Mouse (Mus musculus) cerebellum, adult 9-10 months (tissue): ENCODE data around the gene Galnt7.

Experiments
- DNase-seq: peaks from one replicate; pipeline ENCODE4 v3.0.0; 2022

Gene Galnt7

DNA sequence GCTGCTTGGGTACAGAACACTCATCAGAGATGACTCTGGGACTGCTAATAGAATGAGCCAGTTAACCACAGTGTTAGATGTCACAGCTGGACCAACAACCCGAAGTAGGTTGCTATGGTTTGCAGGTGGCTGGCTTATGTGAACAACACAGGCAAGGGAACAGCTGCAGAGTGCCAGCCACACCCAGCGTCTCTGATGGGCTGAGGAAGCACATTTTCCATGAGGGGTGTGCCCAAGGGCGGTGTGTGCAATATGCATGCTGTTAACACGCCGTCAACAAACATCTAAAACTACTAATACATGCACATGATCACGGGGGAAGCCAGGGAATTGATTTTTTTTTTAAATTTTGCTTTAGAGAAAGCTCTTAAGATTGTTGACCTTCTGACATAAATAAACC lies 73.0 kb downstream of the Galnt7 start:
- no peak for DNase-seq

DNA sequence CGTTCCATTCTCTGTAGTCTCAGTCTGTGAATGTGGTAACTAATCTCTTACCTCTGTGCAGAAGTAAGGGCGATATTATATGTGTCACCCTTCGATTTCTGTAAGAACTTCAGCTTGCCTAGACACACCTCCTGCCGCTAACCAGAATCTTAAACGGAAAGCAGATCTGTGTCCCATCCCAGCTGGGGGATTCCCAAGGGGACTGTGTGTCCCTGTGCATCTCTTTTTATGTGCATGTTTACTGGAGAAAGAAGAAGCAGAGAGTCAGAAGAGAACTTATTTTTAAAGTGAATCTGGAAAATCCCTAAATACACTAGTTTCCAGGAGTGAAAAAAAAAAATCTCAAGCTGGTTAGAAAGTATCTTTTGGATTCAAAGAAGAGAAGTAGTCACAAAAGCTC lies 75.5 kb downstream of the Galnt7 start:
- DNase-seq = no peak

DNA sequence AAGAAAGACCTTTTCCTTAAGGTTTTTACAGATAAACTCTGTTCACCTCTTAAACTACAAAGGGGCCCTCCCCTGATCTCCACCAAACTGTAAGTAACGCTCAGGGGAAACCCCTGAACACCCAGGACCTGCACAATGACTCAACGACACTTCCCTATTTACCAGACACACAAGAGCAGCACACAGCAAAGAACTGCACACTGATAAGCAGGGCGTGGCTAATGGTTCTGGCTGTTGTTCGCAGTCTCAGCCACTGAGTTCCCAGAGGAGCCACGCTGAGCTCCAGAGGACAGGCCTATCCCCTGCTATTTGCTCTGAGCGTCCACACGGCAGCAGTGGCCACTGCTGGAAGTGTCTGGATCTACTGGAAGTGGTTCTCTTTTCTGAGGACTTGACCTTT lies 76.6 kb downstream of the Galnt7 start:
- DNase-seq = no peak

DNA sequence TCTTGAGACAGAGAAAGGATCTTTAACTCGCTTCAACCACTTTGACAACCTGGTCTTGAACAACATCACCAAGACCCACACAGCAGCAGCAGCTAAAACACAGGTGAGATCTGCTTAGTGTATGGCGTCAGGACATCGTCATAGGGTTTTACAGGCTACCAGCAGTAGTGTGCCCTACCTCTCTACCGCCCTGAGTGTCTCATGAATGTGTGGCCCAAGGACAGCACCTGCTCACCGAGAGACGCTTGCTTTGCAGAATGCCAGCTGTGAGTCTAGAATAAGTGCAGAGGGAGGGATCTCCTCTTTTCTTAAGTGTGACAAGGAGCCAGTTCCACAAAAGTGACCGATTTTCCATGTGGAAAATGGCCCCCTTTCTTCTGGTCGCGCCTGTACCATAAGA lies 77.5 kb downstream of the Galnt7 start:
- DNase-seq = no peak

DNA sequence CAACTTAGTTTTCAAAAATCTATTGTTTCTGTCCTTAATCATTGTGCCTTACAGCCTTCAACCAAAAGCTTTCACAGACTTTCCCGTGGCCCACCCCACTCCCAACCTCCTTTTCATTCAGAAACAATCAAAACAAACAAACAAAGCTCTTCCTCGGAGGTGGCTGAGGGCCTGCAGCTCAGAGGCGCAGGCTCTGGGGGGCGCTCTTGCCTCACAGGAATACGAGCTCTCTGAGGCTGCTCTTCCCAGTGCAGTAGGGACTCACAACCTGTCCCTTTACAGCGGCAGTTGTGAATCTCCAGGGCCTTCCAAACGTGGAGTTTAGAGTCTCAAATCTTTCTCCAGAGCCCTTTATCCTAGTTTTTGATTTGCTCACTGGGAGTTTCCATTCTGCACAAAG lies 78.4 kb downstream of the Galnt7 start:
- DNase-seq = peak; percentile 89

DNA sequence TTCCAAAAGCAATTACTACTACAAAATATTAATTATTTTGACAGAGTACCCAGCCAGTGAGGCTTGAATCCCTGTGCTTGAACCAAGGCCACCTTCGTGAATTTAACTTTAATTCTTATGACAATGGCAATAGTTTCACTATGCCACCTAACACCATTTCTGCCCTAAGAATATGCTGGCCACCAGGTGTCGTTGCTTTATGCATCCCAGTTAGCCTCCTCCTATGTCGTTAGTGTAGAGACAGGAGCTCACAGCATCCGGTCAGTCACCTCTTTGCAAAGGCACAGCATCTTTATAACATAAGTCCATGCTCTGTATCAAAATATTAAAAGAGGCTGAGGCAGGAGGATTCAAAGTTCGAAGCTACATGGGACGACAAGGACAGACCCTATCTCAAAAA lies 79.0 kb downstream of the Galnt7 start:
- no peak for DNase-seq

DNA sequence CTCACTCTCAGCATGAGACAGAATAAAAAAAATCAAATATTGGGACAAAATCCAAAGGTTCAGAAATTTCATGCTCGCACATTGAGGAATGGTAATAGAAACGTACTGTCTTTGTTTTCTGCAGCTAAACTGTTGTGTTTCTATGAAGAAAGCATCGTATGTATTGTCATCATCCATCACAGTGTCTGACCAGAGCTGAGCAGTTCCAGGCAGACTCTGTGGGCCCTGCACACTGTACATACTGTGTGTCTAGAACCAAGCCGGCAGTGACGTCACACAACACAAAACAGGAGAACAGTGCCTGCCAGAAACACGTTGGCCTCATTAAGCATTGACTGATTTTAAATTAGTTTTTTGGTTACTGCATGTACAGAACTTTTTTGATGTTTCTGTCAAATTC lies 82.9 kb downstream of the Galnt7 start:
- DNase-seq = no peak

DNA sequence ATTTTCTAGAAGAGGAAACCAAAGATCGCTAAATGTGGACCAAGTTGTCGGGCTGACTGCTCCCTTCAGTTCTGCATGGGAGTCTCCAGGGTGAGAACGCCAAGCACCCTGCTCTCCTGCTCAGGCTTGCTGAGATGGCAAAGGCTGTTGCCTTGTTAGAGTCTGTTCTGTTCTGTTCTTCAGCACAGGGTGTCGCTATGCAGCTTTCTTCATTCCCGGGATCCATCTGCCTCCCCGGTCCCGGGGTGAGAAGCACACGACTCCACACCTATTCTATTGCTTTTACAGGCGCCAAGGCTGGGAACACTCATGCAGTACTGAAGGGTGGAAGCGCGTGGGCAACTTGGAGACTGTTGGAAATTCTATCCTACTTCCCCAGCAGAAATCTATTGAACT lies 83.4 kb downstream of the Galnt7 start:
- peak; percentile 76 for DNase-seq

DNA sequence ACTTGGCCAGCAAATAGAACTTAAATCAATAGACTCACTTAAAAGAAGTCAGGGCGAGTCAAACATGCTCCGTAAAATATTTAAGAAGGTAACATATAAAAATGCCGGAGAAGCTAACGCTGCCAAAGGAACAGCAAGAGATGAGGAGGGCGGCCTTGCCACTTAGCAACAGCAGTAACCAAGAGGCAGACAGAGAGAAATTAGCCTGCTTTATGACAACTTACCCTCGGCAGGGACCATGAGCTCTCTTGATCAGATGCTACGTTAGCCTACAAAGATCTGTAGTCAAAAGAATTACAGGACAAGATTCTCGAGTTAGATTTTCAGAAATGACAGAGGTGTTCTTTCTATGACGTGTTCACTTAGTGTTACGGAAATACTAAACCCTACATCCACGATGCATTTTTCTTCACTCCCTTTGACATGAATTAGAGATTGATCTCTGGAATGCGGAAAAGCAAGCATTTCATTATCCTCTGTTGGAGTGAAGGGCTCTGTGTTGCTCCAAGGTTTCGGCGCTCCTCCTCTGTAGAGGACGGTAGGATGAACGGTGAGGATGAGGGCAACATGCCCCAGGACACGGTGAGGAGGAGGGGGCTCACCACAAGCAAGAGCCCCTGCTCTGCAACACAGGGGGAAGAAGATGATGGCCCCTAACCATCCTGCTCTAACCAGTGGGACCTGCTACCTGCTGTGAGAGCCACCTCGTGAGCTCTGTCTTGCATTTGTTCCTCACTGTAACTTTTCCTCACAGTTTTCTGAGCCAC lies 84.0 kb downstream of the Galnt7 start:
- no peak for DNase-seq

DNA sequence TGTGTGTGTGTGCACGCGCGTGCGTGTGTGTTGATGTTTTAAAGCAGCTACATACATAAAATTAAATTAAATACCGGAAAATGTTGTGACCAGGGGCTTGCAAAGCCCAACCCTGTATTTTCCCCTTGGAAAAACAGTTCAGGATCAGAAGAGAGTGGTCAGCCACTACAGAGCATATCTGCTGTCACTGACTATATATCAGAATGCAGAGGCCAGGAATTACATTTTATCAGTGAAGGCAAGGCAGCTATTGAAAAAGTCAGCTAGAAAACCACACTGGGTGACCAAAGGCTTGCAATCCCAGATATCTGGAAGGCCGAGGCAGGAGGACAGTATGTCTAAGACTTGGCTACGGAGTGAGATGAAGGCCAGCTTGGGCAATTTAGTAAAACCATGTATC lies 84.8 kb downstream of the Galnt7 start:
- DNase-seq = no peak

DNA sequence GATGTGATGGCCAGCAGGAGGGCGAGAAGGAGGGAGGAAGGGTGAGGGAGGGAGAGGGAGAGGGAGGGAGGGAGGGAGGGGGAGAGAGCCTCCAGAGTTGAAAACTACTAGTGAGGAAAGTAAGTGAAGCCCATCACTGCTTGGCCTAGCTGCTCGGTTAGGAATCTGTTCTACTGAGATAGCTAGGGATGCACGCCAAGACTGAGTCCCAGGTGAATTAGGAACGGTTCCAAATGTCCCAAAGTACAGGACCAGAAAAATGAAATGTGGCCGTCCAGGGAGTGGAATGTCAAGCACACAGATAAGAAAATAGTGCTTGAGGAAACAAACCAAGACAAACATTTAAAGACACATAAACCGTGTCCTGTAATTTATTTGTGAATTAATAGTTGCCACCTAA lies 87.8 kb downstream of the Galnt7 start:
- peak; percentile 88 for DNase-seq

DNA sequence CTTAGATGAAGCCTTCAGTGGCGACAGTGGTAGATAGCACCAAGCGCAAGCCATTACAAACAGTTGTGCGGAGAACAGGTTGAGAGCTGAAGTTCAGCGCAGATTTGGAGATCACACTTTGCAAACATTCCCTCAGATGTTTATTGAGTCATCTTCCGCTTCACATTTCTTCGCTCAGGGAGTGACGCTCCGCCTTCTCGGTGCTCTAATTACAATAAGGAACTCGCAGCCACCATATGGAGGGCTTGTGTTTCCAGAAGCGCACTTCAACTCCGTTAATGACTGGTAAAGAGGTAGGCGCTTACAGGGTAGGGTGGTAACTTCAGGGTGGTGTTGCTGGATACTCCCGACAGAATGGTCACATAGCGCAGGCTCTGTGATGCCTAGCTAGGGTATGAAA lies 89.1 kb downstream of the Galnt7 start:
- DNase-seq = no peak

DNA sequence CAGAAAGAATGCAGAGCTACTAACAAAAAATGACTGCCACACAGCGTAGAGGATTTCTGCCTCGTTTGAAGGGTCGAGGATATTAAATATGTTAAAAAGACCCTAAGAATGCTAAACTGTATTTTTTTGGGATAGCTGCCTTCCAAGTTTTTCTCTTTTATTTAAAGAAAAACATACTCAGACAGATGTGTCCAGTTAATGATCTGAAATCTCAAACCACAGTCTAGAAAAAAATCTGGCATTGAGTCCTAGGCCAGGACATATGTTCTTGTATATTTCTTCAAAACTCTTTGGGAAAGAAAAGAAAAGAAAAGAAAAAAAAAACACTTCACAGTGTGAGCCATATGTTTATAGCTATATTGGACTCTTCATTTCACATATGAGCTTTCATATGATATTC lies 90.1 kb downstream of the Galnt7 start:
- no peak for DNase-seq

DNA sequence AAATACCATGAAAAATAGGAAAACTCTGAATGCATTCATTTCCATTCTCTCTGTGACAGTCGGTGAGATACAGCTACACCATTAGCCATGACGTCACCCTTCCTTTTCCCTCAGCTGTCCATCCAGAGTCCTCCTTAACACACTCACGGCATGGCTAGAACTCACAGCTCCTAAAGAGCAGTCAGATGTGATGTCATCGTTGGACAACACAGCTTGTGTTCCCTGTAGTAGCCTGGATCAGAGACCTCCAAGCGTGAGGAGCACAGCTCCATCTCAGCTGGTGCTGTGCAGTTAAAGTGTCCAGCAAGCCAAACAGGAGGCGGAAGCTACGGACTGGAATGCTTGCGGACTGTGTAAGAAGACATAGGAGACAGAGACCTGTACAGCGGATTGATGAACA lies 91.9 kb downstream of the Galnt7 start:
- no peak for DNase-seq

DNA sequence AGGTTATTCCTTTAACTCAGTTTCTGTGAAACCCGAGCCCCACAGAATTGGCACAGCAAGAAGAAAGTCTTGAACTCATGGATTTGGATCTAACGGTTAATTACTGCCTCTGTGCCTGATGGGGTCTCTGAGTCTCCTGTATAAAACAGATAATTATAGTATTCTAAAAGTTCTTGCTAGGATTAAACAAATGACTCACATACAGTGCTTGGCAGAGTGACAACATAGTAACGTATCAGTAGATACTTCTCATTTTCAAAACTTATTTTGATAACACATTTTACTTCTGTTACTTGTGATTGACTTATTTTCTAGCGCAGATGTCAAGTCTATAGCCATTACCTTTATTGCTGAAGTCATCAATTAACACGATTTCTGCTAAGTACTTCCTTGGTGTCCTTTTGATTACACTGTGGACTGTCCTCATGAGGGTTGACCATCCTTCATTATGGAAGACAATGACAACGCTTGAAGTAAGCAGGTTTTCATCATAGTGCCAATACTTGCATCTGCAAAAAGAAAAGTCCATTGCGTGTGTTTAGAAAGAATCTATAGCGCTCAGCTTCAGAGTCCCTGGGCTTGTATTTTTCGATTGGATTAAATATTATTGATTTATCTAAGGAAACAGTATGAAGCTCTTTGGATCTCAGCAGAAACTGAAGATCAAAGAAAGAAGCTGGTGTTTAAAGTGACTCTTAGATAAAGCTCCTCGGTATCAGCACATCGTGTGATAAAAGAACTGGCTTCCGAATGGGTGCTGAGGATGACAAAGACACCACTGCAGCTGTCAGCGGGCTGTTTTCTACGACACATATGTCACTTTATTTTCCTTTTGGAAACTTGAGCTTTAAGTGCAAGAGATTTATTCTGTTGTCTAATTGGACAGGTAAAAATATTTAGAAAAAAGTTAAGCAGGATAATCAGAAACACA lies 100.5 kb downstream of the Galnt7 start:
- DNase-seq = no peak

DNA sequence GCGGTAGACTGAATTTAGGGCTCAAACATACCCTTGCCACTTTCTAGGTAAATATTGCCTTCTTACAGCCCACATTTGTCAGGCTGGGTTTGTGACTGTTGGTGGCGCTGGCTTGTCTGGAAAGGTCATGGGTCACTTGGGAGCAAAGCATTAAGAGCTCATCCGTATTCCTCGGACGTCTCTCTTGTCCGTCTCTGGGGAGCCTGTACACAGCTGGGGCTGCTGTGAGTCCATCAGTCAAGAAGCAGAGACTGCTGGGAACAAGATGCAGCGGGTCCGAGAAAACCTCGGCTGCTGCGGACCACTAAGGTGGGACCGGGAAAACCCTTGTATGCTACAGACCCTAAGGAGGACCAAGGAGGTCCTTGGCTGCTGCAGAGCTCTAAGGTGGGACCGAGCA lies 105.3 kb downstream of the Galnt7 start:
- no peak for DNase-seq

DNA sequence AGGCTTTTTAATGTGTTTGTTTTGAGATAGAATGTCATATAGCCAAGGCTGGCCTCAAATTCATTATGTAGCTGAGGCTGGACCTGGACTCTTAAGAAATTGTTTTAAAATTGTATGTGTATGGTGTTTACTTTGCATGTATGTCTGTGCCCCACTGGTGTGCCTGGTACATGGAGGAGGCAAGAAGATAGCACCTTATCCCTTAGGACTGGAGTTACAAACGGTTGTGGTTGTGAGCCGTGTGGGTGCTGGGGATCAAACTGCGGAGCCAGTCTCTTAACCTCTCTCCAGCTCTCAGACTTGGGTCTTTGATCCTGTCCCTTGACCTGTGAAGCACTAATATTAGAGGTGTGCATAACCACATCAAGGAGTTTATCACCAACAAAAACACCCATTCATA lies 106.0 kb downstream of the Galnt7 start:
- no peak for DNase-seq

DNA sequence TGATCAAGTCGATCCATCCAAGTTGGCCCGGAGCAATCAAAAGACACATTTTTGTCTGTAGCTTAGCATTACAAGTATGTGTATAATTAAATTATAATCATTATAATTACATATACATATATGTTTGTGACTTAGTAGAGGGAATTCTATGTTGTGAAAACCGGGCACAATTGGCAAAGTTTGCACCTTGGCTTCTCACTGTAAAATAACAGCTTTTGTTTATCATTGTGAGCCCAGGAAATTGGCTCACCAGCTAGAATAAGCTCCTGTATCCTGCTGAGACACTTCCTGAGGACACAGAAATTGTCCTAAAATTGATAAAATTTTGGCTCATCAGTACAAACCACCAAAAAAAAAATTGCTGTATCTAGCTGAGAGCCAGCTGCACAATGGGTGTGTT lies 106.4 kb downstream of the Galnt7 start:
- DNase-seq = peak; percentile 96

DNA sequence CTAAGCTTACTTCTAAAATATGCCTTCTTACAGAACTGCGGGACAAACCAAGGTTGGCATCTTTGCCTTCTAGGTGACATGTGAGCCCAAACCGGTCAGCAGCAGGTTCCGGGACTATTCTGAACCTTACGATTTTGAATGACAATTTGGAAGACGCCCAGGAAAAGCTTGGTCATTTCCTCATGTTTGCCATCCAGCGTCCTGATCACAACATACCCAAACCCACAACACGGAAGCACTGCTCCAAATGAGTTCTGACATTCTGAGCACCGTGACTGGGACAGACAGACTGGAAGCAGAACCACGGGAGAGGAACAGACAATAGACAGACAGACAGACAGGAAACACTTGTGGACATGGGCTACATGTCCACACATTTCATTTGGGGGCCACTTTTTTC lies 111.4 kb downstream of the Galnt7 start:
- no peak for DNase-seq

DNA sequence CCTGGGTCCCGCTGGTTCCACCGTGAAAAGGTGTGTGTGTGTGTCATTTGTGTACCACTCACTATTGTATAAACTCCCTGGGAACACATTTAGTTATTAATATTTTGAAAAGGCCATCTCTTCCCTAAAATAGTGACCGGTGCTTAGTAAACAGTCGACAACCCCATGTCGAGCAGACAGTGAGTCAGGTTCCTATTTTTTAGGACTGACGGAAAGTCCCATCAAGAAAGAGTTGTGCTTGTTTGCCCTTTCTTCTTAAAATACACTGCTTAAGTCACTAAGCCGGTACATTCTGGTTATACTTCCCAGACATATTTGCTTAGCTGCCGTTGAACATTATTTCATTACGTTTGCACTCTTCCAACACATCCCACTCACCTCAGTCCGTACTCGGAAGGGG lies 111.9 kb downstream of the Galnt7 start:
- no peak for DNase-seq

DNA sequence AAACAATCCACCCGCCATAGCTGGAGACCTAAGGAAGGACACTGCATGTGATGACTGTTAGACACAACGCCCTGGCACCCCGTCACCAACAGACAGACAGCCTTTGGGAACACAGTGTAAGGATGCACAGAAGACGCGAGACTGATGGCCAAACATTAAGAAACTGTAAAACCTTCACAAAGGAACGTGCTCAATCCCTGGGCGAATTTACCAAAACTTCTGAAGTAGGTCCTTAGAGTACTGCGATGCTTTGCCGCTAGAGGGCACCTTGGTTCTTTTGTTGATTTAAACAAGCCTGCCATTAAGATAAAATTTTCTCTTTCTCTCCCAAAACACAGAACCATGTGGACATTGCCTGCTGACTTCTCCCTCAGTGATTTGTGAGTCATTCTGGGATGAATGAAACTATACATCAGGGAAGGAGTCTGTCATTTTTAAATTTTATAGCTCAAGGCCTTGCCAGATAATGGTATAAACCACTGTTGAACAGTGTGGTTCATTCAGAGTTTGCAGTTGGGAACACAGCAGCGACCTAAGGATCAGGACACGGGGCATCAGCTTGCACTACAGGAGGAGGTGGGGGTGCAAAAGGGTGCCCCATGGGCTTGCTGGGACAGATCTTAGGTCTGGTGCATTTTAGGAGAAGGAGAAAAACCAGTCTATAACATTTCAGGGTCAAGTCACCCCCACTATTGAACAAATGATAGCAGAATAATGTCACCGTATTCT lies 112.6 kb downstream of the Galnt7 start:
- peak; percentile 90 for DNase-seq

DNA sequence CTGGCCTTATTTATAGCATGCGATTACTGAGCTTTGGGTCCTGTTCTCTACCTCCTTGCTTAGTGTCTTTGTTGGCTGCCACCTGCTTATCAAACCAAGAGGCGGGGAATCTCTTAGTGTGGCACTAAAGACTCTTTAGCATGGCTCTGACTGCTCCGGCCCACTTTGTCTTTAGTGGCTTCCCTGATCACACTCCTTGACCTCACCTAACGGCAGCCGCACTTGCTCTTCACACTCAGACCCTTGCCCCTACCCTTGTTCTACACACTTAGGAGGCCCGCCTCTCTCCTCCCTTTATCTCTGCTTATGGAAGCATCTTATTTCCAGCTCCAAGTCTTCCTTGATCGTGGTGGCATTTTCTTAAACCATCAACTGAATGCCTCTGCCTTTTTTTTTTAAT lies 114.2 kb downstream of the Galnt7 start:
- no peak for DNase-seq

DNA sequence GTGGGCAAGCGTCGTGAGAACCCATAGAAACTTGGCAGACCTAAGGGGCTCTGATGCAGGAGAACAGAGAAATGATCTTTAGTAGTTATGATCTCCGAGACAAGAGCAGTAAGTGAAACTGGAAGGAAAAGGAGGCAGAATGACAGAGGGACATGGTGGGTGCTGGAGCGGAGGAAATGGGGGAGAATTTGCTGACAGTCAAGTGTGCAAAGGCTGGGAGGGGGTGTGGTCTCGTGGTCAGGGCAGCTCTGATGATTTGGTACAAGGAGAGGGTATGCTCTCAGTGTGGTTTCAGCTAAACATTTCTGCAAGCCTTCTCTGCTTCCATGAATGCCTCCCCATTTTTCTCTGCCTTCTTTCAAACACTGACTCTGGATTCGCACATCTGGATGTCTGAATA lies 116.7 kb downstream of the Galnt7 start:
- DNase-seq = no peak

DNA sequence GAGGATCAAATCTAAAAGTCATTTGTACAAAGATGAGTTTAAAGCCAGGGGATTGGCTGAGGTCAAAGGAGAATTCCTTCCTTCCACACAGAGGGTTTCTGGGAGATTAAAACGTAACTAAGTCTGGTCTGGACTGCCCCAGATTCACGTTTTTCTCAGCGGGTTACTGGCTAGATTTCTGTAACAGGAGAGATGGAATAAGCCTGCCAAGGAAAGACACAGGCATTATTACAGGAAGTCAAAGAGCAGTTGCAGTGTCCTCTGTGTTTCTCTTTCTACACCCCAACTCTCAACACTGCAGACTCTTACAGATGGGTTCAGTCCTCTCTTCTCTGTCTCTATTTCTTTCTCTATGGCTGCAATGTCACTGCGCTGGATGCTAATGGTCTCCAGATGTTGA lies 118.3 kb downstream of the Galnt7 start:
- DNase-seq = no peak
